Mouse (Mus musculus) cerebellum, postnatal 25 days (tissue): ENCODE results near the gene Pld2.
"Not testable (repeated sequence)": the region's sequence is repeated elsewhere in the genome, so short reads cannot be mapped to it uniquely, and the experiment has no call there.

Experiments used
- DNase-seq, 2 experiments: peaks; one replicate each; pipeline ENCODE4 v3.0.0; 2021; ENCODE audit warnings: mixed read lengths in 2 of 2

Gene Pld2

DNA sequence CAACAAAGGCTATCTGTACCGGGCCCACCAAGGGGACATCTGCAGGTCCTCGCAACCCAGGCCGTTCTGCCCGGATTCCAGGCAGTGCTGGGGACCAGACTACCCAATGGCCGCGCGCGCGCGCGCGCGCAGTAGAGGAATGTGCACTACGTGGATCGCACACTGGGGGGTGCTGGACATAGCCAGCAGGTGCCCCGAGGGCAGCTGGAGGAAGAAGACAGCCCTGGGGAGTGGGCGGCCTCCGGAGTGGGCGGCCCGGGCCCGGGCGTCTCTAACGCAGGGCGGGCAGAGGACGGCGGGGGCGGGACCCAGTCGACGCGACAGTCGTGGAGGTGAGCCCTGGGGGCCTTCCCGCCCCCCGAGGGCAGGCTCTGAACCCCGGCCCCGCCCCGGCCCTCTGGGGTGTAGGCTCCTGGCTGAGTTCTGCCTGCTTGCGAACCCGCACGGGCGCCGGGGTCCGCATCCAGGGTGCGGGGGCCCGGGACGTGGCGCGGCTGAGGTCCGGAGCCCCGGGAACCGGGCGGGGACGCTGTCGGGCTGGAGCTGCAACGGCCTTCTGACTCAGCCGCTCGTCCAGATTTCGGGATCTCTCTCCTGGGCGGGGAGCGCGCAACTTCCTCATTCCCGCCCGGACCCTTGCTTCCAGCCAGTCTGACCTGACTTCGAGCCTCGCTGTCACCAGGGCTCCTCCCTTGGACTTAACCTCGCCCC is at the start of gene Pld2:
Gene Pld2 (plus strand): TSS at position 188 of the 711 bp plus-strand sequence.
- peak; percentile 50 to 76 for DNase-seq

DNA sequence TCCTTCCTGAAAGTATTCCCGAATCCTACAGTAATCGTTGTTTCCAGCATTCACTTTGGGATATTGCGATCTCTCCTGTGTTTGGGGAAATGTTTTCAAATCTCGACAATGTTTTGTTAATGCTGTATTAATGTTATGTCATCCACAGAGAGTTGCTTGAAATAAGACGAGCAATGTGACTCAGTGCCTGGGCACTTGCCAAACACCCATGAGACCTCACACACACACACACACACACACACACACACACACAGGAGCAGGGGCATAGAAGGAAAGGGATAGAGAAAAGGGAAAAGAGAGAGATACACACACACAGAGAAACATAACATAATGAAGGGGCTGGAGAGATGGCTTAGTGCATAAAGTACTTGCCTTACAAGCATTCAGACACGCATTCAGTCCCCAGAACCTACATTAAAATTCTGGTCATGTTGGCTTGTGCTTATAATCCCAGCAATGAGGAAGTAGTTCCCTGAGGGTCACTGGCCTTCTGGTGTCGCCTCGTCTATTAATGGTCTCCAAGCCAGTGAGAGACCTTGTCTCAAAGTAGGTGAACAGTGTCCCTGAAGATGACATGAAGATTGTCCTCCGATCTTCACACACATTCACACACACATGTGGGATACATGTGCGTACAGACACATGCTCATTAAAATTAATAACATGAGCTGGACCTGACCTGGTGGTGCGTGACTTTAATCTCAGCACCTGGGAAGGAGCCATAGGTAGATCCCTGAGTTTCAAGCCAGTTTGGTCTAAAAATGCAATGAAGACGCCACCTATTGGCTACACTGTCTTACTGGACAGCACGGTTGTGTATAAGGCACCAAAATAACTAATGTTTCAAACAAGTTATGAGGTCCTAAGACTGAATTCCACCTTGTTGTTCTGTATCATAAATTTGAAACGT is 40.0 kb upstream of the Pld2 start:
- peak in 1 of 2 experiments; percentile 20 for DNase-seq

DNA sequence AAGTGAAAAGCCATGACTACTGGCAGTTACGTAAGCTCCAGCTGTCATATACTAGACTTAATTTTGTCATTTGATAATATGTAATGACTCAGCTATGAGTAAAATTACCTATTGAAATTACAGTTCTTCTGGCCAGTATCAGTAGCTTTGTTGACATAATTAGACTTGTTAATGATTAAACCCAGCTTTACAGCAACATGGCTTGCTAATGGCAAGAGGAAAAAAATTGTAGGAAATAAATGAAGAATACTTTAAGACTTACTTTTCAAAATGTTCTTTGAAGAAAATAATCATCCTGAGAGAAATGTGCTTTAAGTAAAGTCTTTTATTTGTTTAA is 39.4 kb upstream of the Pld2 start:
- DNase-seq, result no peak

DNA sequence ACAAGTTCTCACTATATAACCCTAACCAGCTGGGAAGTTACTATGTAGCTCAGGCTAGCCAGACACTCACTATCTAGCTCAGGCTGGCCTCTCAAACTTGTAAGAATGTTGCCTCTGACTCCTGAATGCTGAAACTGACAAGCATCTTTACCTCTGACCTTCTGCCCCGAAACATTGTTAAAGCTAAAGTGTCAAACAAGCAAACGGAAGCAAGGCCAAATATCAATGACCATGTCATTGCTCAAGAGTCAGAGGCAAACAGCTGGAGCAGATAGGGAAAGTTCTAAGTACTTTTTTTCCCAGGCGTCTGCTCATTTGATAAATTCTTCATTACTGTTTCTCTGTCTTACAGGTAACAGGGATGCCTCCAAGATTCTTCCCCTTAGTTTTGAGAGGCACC is 37.8 kb upstream of the Pld2 start:
- no peak for DNase-seq

DNA sequence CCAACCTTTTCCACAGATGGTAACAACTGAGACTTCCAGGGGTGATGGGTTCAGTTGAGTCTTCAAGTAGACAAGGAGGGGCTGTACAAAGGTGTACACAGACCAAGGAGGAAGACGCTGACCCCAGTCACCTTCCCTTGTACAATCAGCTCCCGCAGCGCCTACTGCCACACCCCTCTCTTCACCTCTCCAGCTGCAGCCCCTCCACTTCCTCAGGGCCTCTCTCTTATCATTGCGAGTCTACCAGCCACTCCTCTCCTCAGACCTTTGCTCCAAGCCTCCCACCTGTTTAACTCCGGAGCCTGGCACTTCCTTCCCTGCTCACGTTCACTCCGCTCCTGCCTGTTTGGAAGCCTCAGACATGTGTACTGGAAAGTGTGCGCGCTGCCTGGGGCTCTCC is 34.9 kb upstream of the Pld2 start, which contains the start of gene Tm4sf5:
Gene Tm4sf5 (plus strand): TSS at position 275 of the 400 bp plus-strand sequence.
- DNase-seq, result no peak

DNA sequence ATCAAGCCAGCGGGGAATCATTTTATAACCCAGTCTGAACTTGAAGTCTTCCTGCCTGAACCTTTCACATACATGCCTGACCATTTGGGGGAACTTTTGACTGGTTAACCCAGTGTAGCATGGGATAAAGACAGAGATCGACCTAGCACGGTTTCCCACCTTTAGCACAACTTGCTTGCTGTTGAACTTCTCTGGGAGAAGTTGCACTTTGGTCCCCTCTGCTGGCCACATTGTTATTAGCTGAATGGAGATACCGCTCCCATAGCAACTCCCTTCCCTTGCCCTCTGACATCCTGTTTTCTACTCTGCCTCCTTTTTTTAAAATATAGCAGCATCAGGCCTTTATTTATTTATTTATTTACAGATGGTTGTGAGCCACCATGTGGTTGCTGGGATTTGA is 33.5 kb upstream of the Pld2 start:
- peak; percentile 27 to 63 for DNase-seq

DNA sequence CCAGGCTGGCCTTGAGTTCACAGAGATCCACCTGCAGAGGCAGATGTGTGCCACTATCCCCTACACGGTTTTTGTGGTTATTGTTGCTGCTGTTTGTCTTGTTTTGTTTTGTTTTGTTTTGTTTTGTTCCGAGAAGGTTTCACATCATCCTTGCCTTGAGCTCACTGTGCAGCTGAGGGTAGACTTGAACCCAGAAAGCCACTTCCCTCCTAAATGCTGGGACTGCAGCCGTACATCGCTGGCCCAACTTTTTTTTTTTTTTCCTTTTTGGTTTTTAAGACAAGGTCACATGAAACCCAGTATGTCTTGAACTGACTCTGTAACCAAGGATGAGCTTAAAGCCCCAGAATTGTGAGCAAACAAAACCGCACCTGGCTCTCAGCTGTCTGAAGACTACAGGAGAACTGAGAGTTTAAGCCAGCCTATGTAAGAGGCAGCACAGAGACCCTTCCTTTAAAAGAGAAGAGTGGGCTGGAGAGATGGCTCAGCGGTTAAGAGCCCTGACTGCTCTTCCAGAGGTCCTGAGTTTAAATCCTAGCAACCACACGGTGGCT is 32.8 kb upstream of the Pld2 start:
- no peak for DNase-seq

DNA sequence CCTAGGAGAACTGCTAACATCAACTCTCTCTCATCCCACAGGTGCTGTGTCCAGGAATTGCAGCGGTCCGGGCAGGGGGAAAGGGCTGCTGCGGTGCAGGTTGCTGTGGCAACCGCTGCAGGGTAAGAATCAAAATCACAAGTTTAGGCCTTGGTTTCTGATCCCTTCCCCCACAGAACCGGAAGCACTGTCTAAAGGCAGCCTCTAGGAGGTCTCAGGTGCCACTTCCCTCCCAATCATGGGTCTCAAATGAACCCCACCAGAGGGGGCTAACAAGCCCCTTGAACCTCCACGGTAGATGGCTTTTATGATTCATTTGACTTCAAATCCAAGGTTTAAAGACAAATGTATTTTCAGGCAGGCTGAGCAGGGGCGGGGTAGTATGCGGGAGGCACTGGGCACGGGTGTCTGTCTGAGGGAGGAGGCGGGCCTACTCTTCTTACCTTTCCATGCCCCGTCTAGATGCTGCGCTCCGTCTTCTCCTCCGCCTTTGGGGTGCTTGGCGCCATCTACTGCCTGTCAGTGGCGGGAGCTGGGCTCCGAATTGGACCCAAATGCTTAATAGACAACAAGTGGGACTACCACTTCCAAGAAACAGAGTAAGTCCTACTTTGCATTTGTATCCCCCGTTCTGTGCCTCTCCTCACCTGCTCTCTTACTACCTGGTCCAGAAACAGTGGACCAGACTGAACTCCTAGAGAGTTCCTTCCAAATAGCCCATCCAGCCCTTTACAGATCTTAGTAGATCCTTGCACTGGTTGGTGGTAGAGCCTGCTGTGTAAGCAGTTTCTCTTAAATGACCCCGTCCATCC is 29.9 kb upstream of the Pld2 start:
- DNase-seq, result peak; percentile 62 to 75

DNA sequence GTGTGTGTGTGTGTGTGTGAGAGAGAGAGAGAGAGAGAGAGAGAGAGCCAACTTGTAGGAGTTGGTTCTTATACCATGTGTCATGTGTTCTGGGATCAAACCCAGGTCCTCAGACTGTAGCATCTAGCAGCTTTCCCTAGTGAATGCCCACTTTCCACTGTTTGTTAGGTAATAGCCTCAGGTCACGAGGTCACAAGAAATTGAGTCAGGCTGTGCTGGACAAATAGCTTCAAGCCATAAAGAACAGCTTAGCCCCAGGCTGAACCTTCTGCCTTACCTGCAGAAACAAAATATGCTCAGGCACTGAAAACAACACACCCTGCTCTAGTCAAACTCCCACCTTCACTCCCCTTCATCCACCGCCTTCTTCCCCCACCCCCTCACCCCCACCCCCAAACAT is 28.6 kb upstream of the Pld2 start:
- no peak for DNase-seq

DNA sequence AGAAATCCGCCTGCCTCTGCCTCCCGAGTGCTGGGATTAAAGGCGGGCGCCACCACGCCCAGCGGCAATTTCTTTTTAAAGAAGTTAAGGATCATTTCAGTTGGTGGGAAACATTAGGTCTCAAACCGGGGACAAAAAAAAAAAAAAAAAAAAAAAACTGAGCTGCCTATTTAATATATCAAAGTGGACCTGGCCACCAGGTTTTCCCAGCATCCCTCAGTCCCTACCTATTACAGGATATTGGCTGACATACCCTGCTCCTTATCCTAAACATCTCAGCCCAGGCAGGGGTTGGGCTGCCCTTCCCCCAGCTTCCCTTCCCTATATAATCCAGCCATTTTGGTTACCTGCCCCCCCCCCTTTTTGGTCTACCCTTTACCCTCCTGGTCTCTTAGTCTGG is 28.0 kb upstream of the Pld2 start:
- DNase-seq, result no peak

DNA sequence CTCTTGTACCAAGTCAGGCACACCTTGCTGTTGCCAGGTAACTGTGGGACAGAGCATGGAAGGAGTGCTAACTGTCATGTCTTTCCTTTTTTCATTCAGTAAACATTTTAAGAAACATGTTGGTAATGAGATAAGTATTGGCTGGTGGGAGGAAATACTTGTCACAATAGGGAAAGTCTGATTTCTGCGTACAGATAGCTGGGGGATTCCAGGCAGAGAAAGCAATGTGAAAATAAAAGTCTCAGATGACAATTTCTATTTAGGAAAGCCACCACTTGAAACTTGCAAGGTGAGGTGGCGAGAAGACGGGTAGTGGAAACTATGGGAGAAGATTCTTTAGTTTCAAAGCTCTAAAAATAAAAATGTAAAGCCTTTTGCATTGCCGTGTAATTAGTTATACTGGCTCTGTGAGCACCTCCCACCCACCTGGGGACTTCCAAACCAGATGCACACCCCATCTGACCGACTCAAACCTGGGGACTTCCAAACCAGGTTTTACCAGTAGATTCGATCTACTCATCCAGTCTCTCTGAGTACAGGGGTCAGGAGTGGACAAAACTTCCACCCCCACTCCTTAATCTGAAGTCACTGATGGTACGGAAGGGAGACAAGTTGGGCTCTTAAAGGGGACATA is 27.0 kb upstream of the Pld2 start:
- DNase-seq, result no peak

DNA sequence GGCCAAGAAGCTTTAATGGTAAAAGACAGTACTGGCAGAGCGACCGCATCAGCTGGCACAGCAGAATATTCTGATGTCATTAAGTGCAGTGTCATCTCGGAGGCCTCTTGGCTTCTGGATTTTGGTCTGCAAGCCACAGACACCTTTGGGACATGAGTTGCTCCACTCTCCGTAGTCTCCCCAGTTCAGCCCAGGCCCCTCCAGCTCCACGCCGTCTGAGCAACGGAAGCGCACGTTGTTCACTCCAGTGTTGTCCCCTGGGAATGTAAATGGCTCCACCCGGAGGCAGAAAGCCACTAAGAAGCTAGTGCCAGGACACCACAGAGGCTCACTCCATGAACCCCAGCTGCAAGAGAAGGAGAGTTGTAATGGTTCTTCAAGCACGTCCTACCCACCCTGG is 26.3 kb upstream of the Pld2 start:
- no peak for DNase-seq

DNA sequence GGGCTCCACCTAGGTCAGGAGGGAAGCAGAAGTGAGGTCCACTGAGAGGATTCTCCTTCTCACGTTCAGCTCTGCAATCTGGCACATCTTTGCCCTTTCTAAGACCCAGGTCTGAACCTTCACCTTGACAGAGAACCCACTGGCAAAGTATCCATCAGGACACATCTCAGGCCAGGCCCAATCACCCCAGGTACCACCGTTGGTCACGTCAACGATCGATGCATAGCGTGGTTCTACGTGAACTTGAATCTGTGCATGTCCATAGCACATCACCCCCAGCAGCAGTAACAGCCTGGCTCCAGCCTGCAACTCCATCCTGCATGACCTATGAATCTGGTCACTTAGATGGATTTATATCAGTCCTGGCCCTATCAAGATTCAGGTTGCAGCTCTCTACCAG is 25.6 kb upstream of the Pld2 start, which contains the start of gene Vmo1:
Gene Vmo1 (minus strand): TSS at position 329 of the 400 bp plus-strand sequence.
- DNase-seq, result no peak

DNA sequence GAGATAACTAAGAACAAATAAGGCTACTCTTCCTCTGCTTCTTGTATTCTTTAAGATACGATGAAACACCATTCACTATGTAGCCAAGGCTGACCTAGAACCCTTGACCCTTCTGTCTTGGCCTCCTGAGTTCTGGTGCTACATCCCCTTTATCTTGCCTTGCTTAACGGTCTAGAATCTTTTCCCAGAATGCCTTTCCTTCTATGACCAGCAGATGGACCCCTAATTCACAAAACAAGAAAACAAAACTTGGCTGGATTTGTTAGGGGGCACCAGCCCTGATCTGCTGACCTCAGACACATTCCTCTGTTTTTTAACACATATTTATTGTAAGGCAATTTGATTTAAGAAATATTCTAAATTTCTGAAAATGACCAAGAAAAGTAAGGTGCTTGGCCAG is 23.5 kb upstream of the Pld2 start:
- no peak for DNase-seq

DNA sequence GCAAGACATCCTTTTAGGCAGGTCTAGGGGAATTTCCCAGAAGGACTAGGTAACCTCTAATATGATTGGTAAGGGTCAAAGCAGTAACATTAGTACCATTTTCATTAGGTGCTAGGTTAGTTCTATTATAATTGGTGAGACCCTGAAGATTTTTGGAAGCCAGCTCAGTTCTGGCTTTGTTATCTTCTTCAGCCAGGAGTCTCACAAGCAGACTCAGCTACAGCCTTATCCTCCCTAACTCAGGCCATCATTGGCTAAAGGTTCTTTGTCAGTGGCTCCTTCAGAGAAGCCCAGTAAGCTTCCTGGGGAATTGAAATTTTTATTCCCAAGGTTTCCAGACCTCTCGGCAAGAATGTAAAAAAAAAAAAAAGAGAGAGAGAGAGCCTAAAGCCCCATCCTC is 21.4 kb upstream of the Pld2 start:
- no peak for DNase-seq

DNA sequence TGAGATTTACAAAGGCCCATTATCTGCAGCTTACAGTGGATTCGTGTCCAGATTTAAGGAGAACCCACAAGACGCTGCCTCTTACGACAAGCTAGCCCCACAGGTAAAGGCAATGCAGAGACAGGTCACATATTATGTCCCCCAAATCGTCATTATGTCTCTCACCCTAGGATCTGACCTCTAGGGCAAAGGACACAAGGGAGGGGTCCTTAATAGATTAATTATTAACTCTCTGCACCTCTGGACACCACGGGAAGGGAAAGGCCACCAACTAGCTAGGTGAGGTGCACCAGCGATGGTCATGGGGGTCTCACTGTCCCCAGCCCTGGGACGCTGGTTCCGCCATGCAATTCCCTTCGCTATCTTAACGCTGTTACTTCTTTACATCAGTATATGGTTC is 20.9 kb upstream of the Pld2 start, which contains the start of gene Gltpd2:
Gene Gltpd2 (plus strand): TSS at position 274 of the 400 bp plus-strand sequence.
- DNase-seq, result no peak

DNA sequence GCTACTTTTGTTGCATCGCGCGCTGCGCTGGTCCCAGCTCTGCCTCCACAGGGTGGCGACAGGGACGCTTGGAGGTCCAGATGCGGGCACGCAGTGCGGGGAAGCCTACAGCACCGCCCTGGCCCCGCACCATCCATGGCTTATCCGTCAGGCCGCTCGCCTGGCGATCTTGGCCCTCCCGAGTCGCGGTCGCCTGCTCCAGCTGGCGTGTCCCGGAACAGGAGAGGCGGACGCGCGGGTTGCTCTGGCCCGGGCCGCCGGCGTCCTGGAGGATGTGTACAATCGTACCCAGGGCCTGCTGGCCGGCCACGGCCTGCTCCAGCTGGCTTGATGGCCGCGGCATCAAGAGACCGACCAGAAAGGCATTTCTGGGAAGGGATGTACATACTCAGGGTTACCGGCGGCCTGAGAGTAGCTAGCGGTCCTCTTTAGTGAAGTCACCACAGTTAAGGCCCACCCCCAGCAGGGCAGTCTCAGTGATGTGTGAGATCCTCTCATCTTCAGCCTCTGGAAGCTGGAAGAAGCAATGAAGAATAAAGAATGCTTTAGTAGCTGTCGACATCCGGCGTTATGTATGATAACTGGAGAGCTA is 19.6 kb upstream of the Pld2 start:
- peak; percentile 66 to 69 for DNase-seq

DNA sequence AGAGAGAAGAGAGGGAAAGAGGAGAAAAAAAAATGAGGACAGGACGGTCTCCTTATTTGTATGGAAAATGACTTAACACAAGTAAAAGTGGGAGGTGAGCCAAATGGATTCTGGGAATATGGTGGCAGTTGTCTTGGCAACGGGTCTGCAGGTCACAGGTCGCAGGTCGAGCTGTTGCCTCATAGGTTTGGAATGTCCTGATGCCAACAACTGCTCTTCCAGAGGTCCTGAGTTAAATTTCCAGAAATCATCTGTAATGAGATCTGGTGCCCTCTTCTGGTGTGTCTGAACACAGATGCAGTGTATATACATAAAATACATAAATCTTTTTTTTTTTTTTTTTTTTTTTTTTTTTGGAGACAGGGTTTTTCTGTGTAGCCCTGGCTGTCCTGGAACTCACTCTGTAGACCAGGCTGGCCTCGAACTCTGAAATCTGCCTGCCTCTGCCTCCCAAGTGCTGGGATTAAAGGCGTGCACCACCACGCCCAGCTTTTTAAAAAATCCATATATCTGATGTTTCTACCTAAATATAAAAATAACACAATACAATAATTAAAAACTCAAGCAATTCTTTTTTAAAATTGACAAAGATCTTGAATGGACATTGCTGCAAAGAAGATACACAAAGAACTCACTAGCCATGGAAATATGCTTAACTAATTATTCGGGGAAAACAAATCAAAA is 16.4 kb upstream of the Pld2 start:
- DNase-seq, result not testable (repeated sequence)

DNA sequence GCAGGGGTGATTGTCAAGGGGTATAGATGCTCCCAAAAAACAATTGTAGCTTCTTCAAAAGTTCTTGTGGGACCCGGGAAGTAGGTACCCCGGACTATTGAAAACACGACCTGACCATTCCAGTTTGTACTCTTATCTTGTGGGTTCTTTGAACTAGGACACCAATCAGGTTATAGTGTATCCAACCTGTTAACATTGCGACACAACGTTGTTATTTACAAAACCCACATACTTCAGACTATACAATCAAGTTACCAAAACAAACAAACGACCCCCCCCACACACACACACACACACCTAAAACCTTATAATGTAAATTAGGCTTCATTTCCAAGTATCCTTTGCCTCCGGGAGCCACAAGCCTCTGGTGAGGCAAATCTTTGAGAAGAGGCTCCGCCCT is 15.1 kb upstream of the Pld2 start:
- no peak for DNase-seq

DNA sequence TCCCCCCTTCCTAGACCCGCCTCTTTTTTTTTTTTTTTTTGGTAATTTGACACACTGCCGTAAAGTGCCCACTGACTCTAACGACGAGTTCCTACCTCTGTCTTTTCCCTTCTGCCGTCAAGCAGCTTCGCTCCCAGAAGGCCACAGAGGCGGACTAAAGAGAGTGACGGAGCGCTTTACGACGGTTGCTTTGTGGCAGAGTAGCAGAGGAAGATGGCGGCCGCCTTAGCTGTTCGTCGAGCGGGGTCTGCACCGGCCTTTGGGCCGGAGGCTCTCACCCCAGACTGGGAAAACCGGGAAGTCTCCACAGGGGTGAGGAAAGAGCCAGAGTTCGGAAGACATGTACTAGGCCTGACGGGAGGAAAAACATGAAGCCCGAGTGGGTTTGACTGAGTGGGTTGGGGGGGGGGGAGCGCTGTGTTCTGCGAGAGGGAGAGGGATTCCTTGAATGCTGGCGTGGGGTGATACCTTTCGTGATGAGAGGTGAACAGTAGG is 14.6 kb upstream of the Pld2 start, which contains the start of gene Psmb6:
Gene Psmb6 (plus strand): TSS at position 184 of the 495 bp plus-strand sequence.
- peak; percentile 91 to 93 for DNase-seq

DNA sequence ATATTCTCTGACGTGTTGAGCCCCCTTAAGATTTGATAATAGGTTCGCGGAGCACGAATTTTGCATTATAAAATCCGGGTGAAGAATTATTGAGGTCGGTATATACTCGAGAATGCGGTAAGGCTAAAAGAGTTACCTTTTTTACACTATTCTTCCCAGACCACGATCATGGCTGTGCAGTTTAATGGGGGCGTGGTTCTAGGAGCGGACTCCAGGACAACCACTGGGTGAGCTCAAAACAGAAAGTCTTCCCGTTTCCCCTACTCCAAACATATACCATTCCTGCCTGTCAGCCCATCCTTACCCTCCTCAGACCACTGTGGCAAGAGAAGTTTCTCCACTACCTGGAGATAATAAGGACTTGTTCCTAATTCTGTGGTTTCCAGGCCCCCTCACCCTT is 14.1 kb upstream of the Pld2 start:
- DNase-seq, result no peak
